Mouse (Mus musculus) G1E (cell line): ENCODE data around the gene 9430015G10Rik. TPM values are rescaled to one million over a fixed set of nuclear protein-coding genes. Genes with fewer than 3 reads are reported as not detected.

Source experiments
- ATAC-seq: 2 replicates; pipeline ENCODE4 v1.8.0; 2016; ENCODE audit warnings: mild to moderate bottlenecking; ENCODE audit not compliant: insufficient number of reproducible peaks, poor library complexity, low FRiP score, severe bottlenecking; ENCODE audit errors: extremely low read depth
- DNase-seq: peaks from one replicate; pipeline ENCODE4 v3.0.0; 2012; ENCODE audit warnings: low spot score
- H3K27me3 ChIP-seq: 2 replicates; pipeline ENCODE4 v1.6.1; 2012; ENCODE audit warnings: mild to moderate bottlenecking, low read length, inconsistent platforms; ENCODE audit not compliant: insufficient read depth
- H3K36me3 ChIP-seq: replicated peaks from 2 replicates; pipeline ENCODE3; 2012; ENCODE audit warnings: mild to moderate bottlenecking, inconsistent platforms
- H3K4me1 ChIP-seq: 2 replicates; pipeline ENCODE4 v1.6.1; 2012; ENCODE audit warnings: low read depth, low read length, inconsistent platforms, mixed read lengths; ENCODE audit not compliant: insufficient read depth
- H3K4me3 ChIP-seq: 2 replicates; pipeline ENCODE4 v1.5.1; 2012; ENCODE audit warnings: low read depth, mild to moderate bottlenecking, inconsistent platforms, low read length, moderate library complexity, mixed read lengths
- H3K9me3 ChIP-seq: replicated peaks from 2 replicates; pipeline ENCODE4 v1.6.1; 2012; ENCODE audit warnings: inconsistent platforms
- CTCF ChIP-seq: IDR thresholded peaks from 2 replicates; pipeline ENCODE4 v1.5.1; 2012; ENCODE audit warnings: low read depth, low read length, inconsistent platforms, mixed read lengths
- GATA1 ChIP-seq: IDR thresholded peaks from 2 replicates; pipeline ENCODE4 v1.6.1; 2012; ENCODE audit warnings: borderline replicate concordance, low read length, inconsistent platforms, mixed read lengths
- GATA2 ChIP-seq: IDR thresholded peaks from 2 replicates; pipeline ENCODE4 v1.6.1; 2012; ENCODE audit warnings: low read depth, low read length, inconsistent platforms, borderline replicate concordance
- POLR2AphosphoS5 ChIP-seq: IDR thresholded peaks from 2 replicates; pipeline ENCODE4 v1.6.1; 2012; ENCODE audit warnings: low read depth, low read length, inconsistent platforms; ENCODE audit not compliant: insufficient replicate concordance
- TAL1 ChIP-seq: conservative IDR thresholded peaks from 2 replicates; pipeline ENCODE4 v1.6.1; 2012; ENCODE audit warnings: low read depth, low read length, inconsistent platforms, mixed read lengths
- polyA plus RNA-seq: library from polyadenylated mRNA; stranded (reverse); fragments of >175 nt; gene quantifications from 2 replicates; pipeline ENCODE4 v1.2.3, GENCODE M21; 2012
- total RNA-seq, 2 experiments: library from RNA; stranded (forward) in 1 of 2; stranded (reverse) in 1 of 2; fragments of 200-1000 nt in 1 of 2; fragments of >200 nt in 1 of 2; fragmentation: Nextera tagmentation in 1 of 2; gene quantifications; 2 replicates each; pipeline ENCODE4 v1.2.3; 2014 to 2017

9430015G10Rik gene
- total RNA-seq (2014; fragmentation: Nextera tagmentation), result 67.9 and 74.6 TPM in 2 replicates
- 43.6 and 52.0 TPM in 2 replicates for total RNA-seq (2017)
- polyA plus RNA-seq, result 10.4 and 13.5 TPM in 2 replicates

DNA sequence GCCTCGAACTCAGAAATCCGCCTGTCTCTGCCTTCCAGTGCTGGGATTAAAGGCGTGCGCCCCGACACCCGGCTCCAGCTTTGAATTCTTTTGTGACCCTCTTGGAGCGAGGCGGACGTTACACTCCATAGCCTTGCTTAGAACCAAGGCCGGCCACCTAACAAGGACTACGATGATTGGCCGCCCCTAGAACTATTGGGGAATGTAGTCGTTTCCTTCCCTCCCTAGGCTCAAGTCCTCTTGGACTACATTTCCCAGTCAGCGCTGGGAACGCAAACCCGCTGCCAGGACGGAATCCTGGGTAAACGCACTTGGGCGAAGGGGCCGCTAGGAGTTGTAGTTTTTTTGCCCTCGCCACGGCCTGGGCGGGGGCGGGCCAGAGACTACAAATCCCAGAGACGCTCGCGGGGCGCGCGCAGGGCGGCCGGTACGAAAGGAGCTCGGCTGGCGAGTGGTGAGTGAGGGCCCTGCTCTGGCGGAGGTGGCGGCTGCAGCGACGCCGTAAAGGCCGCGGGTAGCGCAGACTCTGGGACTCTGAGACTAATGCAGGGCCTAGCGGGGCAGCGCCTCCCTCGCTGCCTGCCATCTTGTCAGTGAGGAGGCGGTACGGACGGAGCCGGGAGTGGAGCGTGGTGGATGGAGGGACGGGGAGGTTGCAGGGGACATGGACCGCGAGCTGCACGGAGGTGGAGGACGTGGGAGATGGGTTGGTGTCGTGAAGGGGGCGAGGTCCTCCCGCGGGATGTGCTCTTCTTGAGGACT lies at the start of gene 9430015G10Rik:
9430015G10Rik (plus strand) TSS at position 413 of the 762 bp plus-strand sequence.
- TF ChIP-seq TAL1, result no peak
- no peak for TF ChIP-seq POLR2AphosphoS5
- no peak for TF ChIP-seq GATA1
- no peak for TF ChIP-seq GATA2
- TF ChIP-seq CTCF, result no peak
- DNase-seq, result peak; percentile 96
- H3K9me3 ChIP-seq, result no peaks in the 10 kb centered on the region
- peaks cover 31% of the 10 kb centered on the region for H3K4me1 ChIP-seq
- peaks cover 26% of the 10 kb centered on the region for H3K36me3 ChIP-seq
- peak; percentile 96 for ATAC-seq
- H3K27me3 ChIP-seq, result no peaks in the 10 kb centered on the region
- peak within 1 kb of the TSS; percentile 95 for H3K4me3 ChIP-seq

DNA sequence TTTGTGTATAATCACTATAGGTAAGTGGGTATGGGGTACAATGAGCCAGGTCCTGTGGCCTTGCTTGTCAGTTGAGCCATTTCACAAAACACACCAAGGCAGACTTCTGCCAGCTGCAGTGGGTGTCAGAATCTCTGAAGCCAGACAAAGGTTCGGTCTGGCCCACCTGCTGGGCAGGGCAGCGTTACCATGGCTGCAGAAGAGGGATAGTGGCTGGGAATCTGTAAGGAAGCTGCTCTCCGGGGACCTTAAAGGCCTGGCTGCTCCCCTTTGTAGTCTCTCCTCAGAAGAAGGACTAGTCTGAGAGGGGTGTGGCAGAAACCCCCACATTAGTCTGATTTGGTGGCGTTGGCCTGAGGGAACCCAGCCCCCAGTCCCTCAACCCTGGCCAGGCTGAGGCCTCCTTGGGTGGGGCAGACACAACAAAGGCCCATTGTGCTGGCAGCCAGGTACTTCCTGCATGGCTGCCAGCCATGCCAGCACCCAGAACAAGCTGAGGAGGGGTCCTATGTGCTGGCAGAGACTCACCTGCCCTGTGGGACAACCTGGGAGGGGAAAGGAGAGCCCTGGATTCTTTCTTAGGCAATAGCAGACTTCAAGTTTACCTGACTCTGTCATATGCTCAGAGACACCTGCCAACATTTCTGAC lies 45.8 kb upstream of the 9430015G10Rik start:
- TF ChIP-seq POLR2AphosphoS5, result no peak
- no peak for TF ChIP-seq TAL1
- no peaks in the 10 kb centered on the region for H3K9me3 ChIP-seq
- DNase-seq (no peak), ATAC-seq (no peak)
- peaks cover 14% of the 10 kb centered on the region for H3K27me3 ChIP-seq
- H3K4me1 ChIP-seq, result 0 out of 2 replicates have a peak, but pooled peaks cover 4% of the 10 kb centered on the region
- H3K36me3 ChIP-seq, result no peaks in the 10 kb centered on the region
- no peak overlapping the region for H3K4me3 ChIP-seq

- Histone ChIP-seq H3K9me3 (no peaks in the 10 kb centered on the region), H3K27me3 (peaks cover 9% of the 10 kb centered on the region), H3K36me3 (no peaks in the 10 kb centered on the region), H3K4me3 (no peak overlapping the region), H3K4me1 (0 out of 2 replicates have a peak, but pooled peaks cover 3% of the 10 kb centered on the region)
- TF ChIP-seq GATA1, result no peak
- no peak for TF ChIP-seq TAL1
- no peak for TF ChIP-seq POLR2AphosphoS5
- TF ChIP-seq GATA2, result no peak
- ATAC-seq (no peak), DNase-seq (no peak)
These were observed 45.3 kb upstream of the 9430015G10Rik start for GRCm38 (mm10) chr4:156064510-156064897.

- Histone ChIP-seq H3K9me3 (no peaks in the 10 kb centered on the region), H3K36me3 (no peaks in the 10 kb centered on the region), H3K4me1 (no peaks in the 10 kb centered on the region), H3K27me3 (peaks cover 4% of the 10 kb centered on the region; the same call in 1 of the 2 replicates), H3K4me3 (no peak overlapping the region)
- ATAC-seq (no peak), DNase-seq (no peak)
- TF ChIP-seq GATA2, result no peak
- no peak for TF ChIP-seq TAL1
- no peak for TF ChIP-seq GATA1
- TF ChIP-seq CTCF, result no peak
- TF ChIP-seq POLR2AphosphoS5, result no peak
These were observed 44.5 kb upstream of the 9430015G10Rik start for GRCm38 (mm10) chr4:156065156-156065894.

DNA sequence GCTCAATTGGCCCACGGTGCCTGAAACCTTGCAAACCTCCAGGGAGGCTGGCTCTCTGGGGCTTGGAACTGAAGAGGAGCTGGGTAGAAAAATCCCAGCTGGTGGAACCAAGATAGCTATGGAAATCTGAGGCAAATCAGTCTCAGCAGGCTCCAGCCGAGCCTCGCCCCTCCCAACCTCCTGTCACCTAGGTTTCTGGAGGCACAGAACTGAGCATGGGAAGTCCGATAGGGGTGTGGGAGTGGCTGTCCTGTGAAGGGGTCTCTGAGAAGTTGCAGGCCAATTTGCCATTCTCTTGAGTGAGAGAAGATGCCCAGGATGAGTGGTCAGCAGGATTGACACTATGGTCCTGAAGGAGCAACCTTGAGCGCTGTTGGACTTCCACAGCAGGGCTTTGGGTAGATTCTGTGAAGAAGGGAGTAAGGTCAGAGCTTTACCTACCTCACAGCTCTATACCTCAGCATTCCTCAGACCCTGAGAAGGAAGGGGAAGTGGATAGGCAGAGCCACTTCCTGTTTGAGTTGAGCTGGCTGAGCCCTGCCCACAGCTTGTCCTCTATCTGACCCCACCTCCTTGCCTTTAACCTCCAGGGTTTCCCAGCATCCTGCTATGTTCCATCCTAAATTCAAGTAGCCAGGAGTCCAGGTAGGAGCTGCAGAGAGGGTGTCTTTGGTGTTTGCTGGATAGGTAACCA lies 42.4 kb upstream of the 9430015G10Rik start:
- Histone ChIP-seq H3K4me1 (no peaks in the 10 kb centered on the region), H3K36me3 (no peaks in the 10 kb centered on the region), H3K27me3 (peaks cover 4% of the 10 kb centered on the region; the same call in 1 of the 2 replicates), H3K4me3 (no peak overlapping the region), H3K9me3 (no peaks in the 10 kb centered on the region)
- ATAC-seq (no peak; the same call in 1 of the 2 replicates), DNase-seq (peak; percentile 8)
- TF ChIP-seq POLR2AphosphoS5 (no peak), GATA1 (no peak), GATA2 (no peak), TAL1 (no peak), CTCF (no peak)

DNA sequence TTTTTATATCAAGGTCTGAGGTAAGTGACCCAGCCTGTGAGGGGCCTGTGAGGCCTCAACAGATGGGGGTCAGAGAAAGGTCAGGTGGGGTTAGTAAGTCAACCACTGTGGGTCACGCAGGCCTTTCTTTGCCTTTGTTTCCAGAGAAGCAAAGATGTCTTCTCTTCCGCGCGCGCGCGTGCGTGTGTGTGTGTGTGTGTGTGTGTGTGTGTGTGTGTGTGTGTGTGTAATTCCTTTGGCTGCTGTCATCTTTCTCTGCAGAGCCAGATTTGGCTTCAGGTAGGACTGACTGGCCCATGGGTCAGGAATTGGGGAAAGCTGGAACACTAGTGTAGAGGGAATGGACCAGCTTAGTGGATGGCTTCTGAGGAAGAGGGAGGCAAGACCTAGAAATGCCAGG lies 40.1 kb upstream of the 9430015G10Rik start:
- H3K4me3 ChIP-seq, result no peak overlapping the region
- TF ChIP-seq TAL1 (no peak), POLR2AphosphoS5 (no peak), GATA2 (no peak), CTCF (no peak), GATA1 (no peak)
- H3K9me3 ChIP-seq, result no peaks in the 10 kb centered on the region
- peaks cover 4% of the 10 kb centered on the region; the same call in 1 of the 2 replicates for H3K27me3 ChIP-seq
- no peaks in the 10 kb centered on the region for H3K4me1 ChIP-seq
- ATAC-seq, result no peak
- H3K36me3 ChIP-seq, result no peaks in the 10 kb centered on the region
- DNase-seq, result no peak
